36 mouse cellular contexts compared by ENCODE assay signal in the genomic region with DNA sequence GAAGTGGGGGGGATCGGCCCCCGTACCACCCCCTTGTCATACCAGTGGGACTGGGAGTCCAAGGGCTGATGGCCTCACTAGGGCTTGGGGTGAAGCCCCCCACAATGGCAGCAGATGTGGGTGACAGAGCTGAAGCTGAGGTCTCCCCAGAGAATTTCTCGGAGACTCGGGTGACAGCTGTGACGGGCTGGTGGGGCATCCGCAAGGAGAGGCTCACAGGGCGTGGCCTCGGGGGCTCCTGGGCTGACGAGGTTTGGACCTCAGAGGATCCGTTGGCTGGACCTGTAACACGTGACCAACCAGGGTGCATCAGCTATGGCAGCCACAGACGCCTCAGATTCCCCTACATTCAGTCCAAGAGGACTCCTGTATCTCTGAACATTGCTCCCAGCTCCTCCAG. TPM values are rescaled to one million over a fixed set of nuclear protein-coding genes. Genes with fewer than 3 reads are reported as not detected.
DNase-seq lines count a peak whose midpoint lies in the region; ATAC-seq lines count a peak whose summit lies in the region.
"Had no signal": no experiment of that assay in that cellular context is flagged by ENCODE, and none has a peak within 500 bp of the region (broad histone marks: within the 10 kb centered on the region; RNA-seq: fewer than 3 reads in every experiment).

No protein-coding gene starts in this region.

- no peaks in the 10 kb centered on the region for H3K9me3 ChIP-seq in heart, embryonic 10.5 days
- no peaks in the 10 kb centered on the region for H3K9me3 ChIP-seq in kidney, embryonic 16.5 days (ENCODE audit: low read length)
- H3K9me3 ChIP-seq: embryonic facial prominence, embryonic 15.5 days; forebrain, embryonic 12.5 days; heart, embryonic 13.5 days; hindbrain, embryonic 15.5 days; limb, embryonic 12.5 days; midbrain, embryonic 12.5 days; neural tube, embryonic 12.5 days had no signal

- H3K4me2 ChIP-seq in kidney, embryonic 16.5 days (replicated peaks; ENCODE audit: low read depth, low read length): no peak overlapping the region
- H3K4me2 ChIP-seq: embryonic facial prominence, embryonic 15.5 days; forebrain, embryonic 12.5 days; heart, embryonic 13.5 days; hindbrain, embryonic 15.5 days; limb, embryonic 12.5 days; liver, embryonic 11.5 days; midbrain, embryonic 12.5 days; neural tube, embryonic 12.5 days had no signal

- peak overlapping the region; percentile 0 for H3K9ac ChIP-seq in kidney, embryonic 16.5 days (replicated peaks; ENCODE audit: low read length)
- H3K9ac ChIP-seq: embryonic facial prominence, embryonic 15.5 days; forebrain, embryonic 12.5 days; forebrain, postnatal 0 days; hindbrain, embryonic 15.5 days; limb, embryonic 12.5 days; midbrain, embryonic 12.5 days; neural tube, embryonic 12.5 days had no signal

- WGBS in heart, embryonic 10.5 days: 82% methylated on average over 12 of the region's 12 CpGs
- 80% methylated on average over 12 of the region's 12 CpGs for WGBS in kidney, embryonic 16.5 days

- H3K36me3 ChIP-seq in heart, embryonic 10.5 days: peaks cover 62% of the 10 kb centered on the region
- peaks cover 14% of the 10 kb centered on the region for H3K36me3 ChIP-seq in kidney, embryonic 16.5 days (ENCODE audit: insufficient read depth, low read length)
- H3K36me3 ChIP-seq: embryonic facial prominence, embryonic 15.5 days; forebrain, embryonic 12.5 days; hindbrain, embryonic 15.5 days; midbrain, embryonic 12.5 days; neural tube, embryonic 12.5 days had no signal

- DNase-seq in heart, embryonic 10.5 days (ENCODE audit: low spot score): no peak
- no peak for DNase-seq in heart, adult 8-10 months (ENCODE audit: low spot score)
- DNase-seq in kidney, adult 11 months: no peak
- DNase-seq in testis, postnatal 10 days (ENCODE audit: low spot score): peak; percentile 43
- no peak for DNase-seq in testis, postnatal 14 days (ENCODE audit: low spot score)
- DNase-seq: adrenal gland, adult 8-10 months; cerebellum, adult 2 months; cerebellum, postnatal 14 days; forebrain, postnatal 0 days; gastrocnemius, postnatal 14 days; heart, postnatal 10 days; kidney, adult 9 months; lung, postnatal 36 days; right cerebral cortex, adult 18-20 months; spleen, adult 18-20 months; thymus, adult 2 months; thymus, postnatal 36 days had no signal

- H3K27ac ChIP-seq in heart, embryonic 10.5 days: peak overlapping the region; percentile 70; the same call in 1 of the 2 replicates
- peak overlapping the region; percentile 81 for H3K27ac ChIP-seq in kidney, embryonic 16.5 days (ENCODE audit: low read length)
- H3K27ac ChIP-seq: embryonic facial prominence, embryonic 15.5 days; forebrain, embryonic 12.5 days; hindbrain, embryonic 15.5 days; left cerebral cortex, adult 2 months; limb, embryonic 12.5 days; midbrain, embryonic 12.5 days; neural tube, embryonic 12.5 days had no signal

- H3K27me3 ChIP-seq in heart, embryonic 10.5 days (ENCODE audit: insufficient read depth, poor library complexity, severe bottlenecking): no peaks in the 10 kb centered on the region
- H3K27me3 ChIP-seq in kidney, embryonic 16.5 days (ENCODE audit: insufficient read depth, low read length): no peaks in the 10 kb centered on the region
- H3K27me3 ChIP-seq: embryonic facial prominence, embryonic 15.5 days; heart, embryonic 13.5 days; hindbrain, embryonic 15.5 days; neural tube, embryonic 12.5 days had no signal

- no peak for ATAC-seq in kidney, embryonic 16.5 days (ENCODE audit: low FRiP score, low TSS enrichment)
- no peak for ATAC-seq in megakaryocyte-erythroid progenitor cell, adult 5-6 weeks (replicated peaks; ENCODE audit: low FRiP score, low TSS enrichment, poor library complexity, severe bottlenecking)
- ATAC-seq: forebrain, postnatal 0 days had no signal

- H3K4me1 ChIP-seq in heart, embryonic 10.5 days: peaks cover 80% of the 10 kb centered on the region
- peaks cover 75% of the 10 kb centered on the region for H3K4me1 ChIP-seq in kidney, embryonic 16.5 days (ENCODE audit: insufficient read depth, low read length)
- H3K4me1 ChIP-seq: hindbrain, embryonic 15.5 days had no signal

- H3K4me3 ChIP-seq in heart, embryonic 10.5 days: no peak overlapping the region
- H3K4me3 ChIP-seq in kidney, embryonic 16.5 days (ENCODE audit: low read length): no peak overlapping the region
- H3K4me3 ChIP-seq: embryonic facial prominence, embryonic 15.5 days; forebrain, embryonic 12.5 days; heart, embryonic 13.5 days; hindbrain, embryonic 15.5 days; left cerebral cortex, adult 2 months; limb, embryonic 12.5 days; midbrain, embryonic 12.5 days; myocyte; neural tube, embryonic 12.5 days had no signal

RNA-seq across cellular contexts. Expression of a gene that starts 8.5 kb away (rescaled TPM):
- polyA plus RNA-seq in heart, embryonic 10.5 days (2016; fragmentation: Nextera tagmentation; extraction: Ambion mirVana): 148 and 184 TPM in 2 replicates
- total RNA-seq in heart, adult 8-10 months (2022): 10 to 100 TPM; 13.6 to 18.9 (median 16.5) TPM
- 109 and 124 TPM in 2 replicates for polyA plus RNA-seq in kidney, embryonic 16.5 days (2015; fragmentation: Nextera tagmentation; extraction: Ambion mirVana)
- total RNA-seq in megakaryocyte-erythroid progenitor cell, adult 5-6 weeks (2014; fragmentation: Nextera tagmentation): 0.50 and 0.52 TPM in 2 replicates
- 0.11 TPM in 1 of 2 replicates, not detected in the other for total RNA-seq in megakaryocyte-erythroid progenitor cell, adult 5-6 weeks (2017)
- total RNA-seq: megakaryocyte, adult 5-6 weeks had no signal

RNA-seq across cellular contexts. Expression of a gene that starts 32.4 kb away (rescaled TPM):
- polyA plus RNA-seq in heart, embryonic 10.5 days (2016; fragmentation: Nextera tagmentation; extraction: Ambion mirVana): not detected in 2 replicates
- under 1 TPM in 2 of 4 experiments, not detected in 2; 0.32 to 0.44 TPM for total RNA-seq in heart, adult 8-10 months (2022)
- polyA plus RNA-seq in kidney, embryonic 16.5 days (2015; fragmentation: Nextera tagmentation; extraction: Ambion mirVana): 1.6 and 2.2 TPM in 2 replicates
- total RNA-seq in megakaryocyte-erythroid progenitor cell, adult 5-6 weeks (2014; fragmentation: Nextera tagmentation): not detected in 2 replicates
- not detected in 2 replicates for total RNA-seq in megakaryocyte-erythroid progenitor cell, adult 5-6 weeks (2017)
- total RNA-seq: forebrain, postnatal 0 days; granulocyte monocyte progenitor cell, adult 5-6 weeks; heart, postnatal 10 days; hematopoietic stem cell, adult 5-6 weeks; layer of hippocampus, postnatal 10 days; left cerebral cortex, postnatal 25 days; megakaryocyte, adult 5-6 weeks had no signal
- polyA plus RNA-seq: forebrain, embryonic 12.5 days; forebrain, postnatal 0 days; heart, embryonic 13.5 days; hindbrain, embryonic 15.5 days; liver, embryonic 11.5 days; midbrain, embryonic 12.5 days; midbrain, postnatal 0 days; myocyte; neural tube, embryonic 12.5 days had no signal

RNA-seq across cellular contexts. Expression of a gene that starts 38.2 kb away (rescaled TPM):
- polyA plus RNA-seq in heart, embryonic 10.5 days (2016; fragmentation: Nextera tagmentation; extraction: Ambion mirVana): 133 and 186 TPM in 2 replicates
- total RNA-seq in heart, adult 8-10 months (2022): 10 to 100 TPM; 42.4 to 49.4 (median 45.9) TPM
- polyA plus RNA-seq in kidney, embryonic 16.5 days (2015; fragmentation: Nextera tagmentation; extraction: Ambion mirVana): 175 and 177 TPM in 2 replicates
- total RNA-seq in megakaryocyte-erythroid progenitor cell, adult 5-6 weeks (2014; fragmentation: Nextera tagmentation): 215 and 248 TPM in 2 replicates
- total RNA-seq in megakaryocyte-erythroid progenitor cell, adult 5-6 weeks (2017): 185 and 248 TPM in 2 replicates

RNA-seq across cellular contexts. Expression of a gene that starts 40.7 kb away (rescaled TPM):
- 0.39 and 2.0 TPM in 2 replicates for polyA plus RNA-seq in heart, embryonic 10.5 days (2016; fragmentation: Nextera tagmentation; extraction: Ambion mirVana)
- total RNA-seq in heart, adult 8-10 months (2022): under 1 TPM in 1 of 4 experiments, not detected in 3; 0.28 TPM
- 6.1 and 6.5 TPM in 2 replicates for polyA plus RNA-seq in kidney, embryonic 16.5 days (2015; fragmentation: Nextera tagmentation; extraction: Ambion mirVana)
- not detected in 2 replicates for total RNA-seq in megakaryocyte-erythroid progenitor cell, adult 5-6 weeks (2014; fragmentation: Nextera tagmentation)
- not detected in 2 replicates for total RNA-seq in megakaryocyte-erythroid progenitor cell, adult 5-6 weeks (2017)
- total RNA-seq: hematopoietic stem cell, adult 5-6 weeks; megakaryocyte, adult 5-6 weeks had no signal
- polyA plus RNA-seq: liver, embryonic 16.5 days; myocyte had no signal

Comparison
In these comparisons a context has a peak if more than half of its experiments do, and no peak if none do; other contexts are left out.
1. RNA of a gene that starts 8.5 kb away (total RNA-seq): 13.6 to 18.9 TPM in heart, adult 8-10 months; 0.11 to 0.52 TPM in megakaryocyte-erythroid progenitor cell, adult 5-6 weeks; every median in the first group is over 4 times any median in the second.